Mouse (Mus musculus) cerebellum, adult 2 months (tissue): Measurements from ENCODE around the gene Serpina3b.

Source experiments
- CTCF ChIP-seq: fragments of 200-500 bp; IDR thresholded peaks from 2 replicates; pipeline ENCODE4 v1.5.1; 2011; ENCODE audit warnings: low read depth, mild to moderate bottlenecking, control low read depth, low read length, moderate library complexity, borderline replicate concordance; ENCODE audit not compliant: insufficient read depth
- POLR2A ChIP-seq: fragments of 200-500 bp; IDR thresholded peaks from 2 replicates; pipeline ENCODE4 v1.6.1; 2011; ENCODE audit warnings: low read length, control low read depth, borderline replicate concordance; ENCODE audit not compliant: insufficient read depth

- TF ChIP-seq CTCF (no peak), POLR2A (no peak)
These were observed 37.7 kb upstream of the Serpina3b start for GRCm38 (mm10) chr12:104090119-104090518.
